Mouse (Mus musculus) stomach, postnatal 0 days (tissue): ENCODE results near the gene Tom1. TPM values are rescaled to one million over a fixed set of nuclear protein-coding genes. Genes with fewer than 3 reads are reported as not detected.

Source experiments
- ATAC-seq: fragments of 200-750 bp; cut with Nextera tagmentation; 2 replicates; pipeline ENCODE4 v1.8.0; 2017; ENCODE audit not compliant: low FRiP score, low TSS enrichment
- DNase-seq: peaks from one replicate; pipeline ENCODE4 v3.0.0-alpha.2; 2016; ENCODE audit warnings: low spot score
- H3K27ac ChIP-seq: fragments of 300-500 bp; sonication (generic); replicated peaks from 2 replicates; pipeline ENCODE4 v1.5.1; 2014; ENCODE audit warnings: mild to moderate bottlenecking, control low read depth
- H3K27me3 ChIP-seq: fragments of 300-500 bp; sonication (generic); 2 replicates; pipeline ENCODE4 v1.6.1; 2014; ENCODE audit warnings: low read length; ENCODE audit not compliant: control insufficient read depth, insufficient read depth
- H3K36me3 ChIP-seq: fragments of 300-500 bp; sonication (generic); 2 replicates; pipeline ENCODE4 v1.6.1; 2014; ENCODE audit warnings: low read length, mixed read lengths; ENCODE audit not compliant: control insufficient read depth, insufficient read depth
- H3K4me1 ChIP-seq: fragments of 300-500 bp; sonication (generic); replicated peaks from 2 replicates; pipeline ENCODE4 v1.6.1; 2014; ENCODE audit warnings: antibody characterized with exemption; ENCODE audit not compliant: control insufficient read depth, insufficient read depth
- H3K4me2 ChIP-seq: fragments of 300-500 bp; sonication (generic); replicated peaks from 2 replicates; pipeline ENCODE4 v1.6.1; 2014; ENCODE audit warnings: low read depth, mild to moderate bottlenecking, control low read depth, moderate library complexity
- H3K4me3 ChIP-seq: fragments of 300-500 bp; sonication (generic); 2 replicates; pipeline ENCODE4 v1.5.1; 2014; ENCODE audit warnings: low read depth, low read length, control low read depth
- H3K9ac ChIP-seq: fragments of 300-500 bp; sonication (generic); 2 replicates; pipeline ENCODE4 v1.6.1; 2014; ENCODE audit warnings: mild to moderate bottlenecking, low read length, control low read depth, mixed read lengths
- H3K9me3 ChIP-seq: fragments of 300-500 bp; sonication (generic); 2 replicates; pipeline ENCODE4 v1.6.1; 2016; ENCODE audit warnings: low read length; ENCODE audit not compliant: control insufficient read depth
- CTCF ChIP-seq: IDR thresholded peaks from 2 replicates; pipeline ENCODE4 v1.5.1; 2016; ENCODE audit warnings: antibody characterized with exemption, low read depth, mild to moderate bottlenecking, moderate library complexity
- EP300 ChIP-seq: optimal IDR thresholded peaks from 2 replicates; pipeline ENCODE3; 2016; ENCODE audit warnings: antibody characterized with exemption
- WGBS: fragments of 180-500 bp; shearing (Covaris S2); extraction: QIAGEN DNeasy Blood & Tissue Kit; methylation state at CpG from one replicate; pipeline ENCODE4 v1.1.7; 2014; 5-methylcytosine and 5-hydroxymethylcytosine counted together
- polyA plus RNA-seq: library from polyadenylated mRNA; unstranded; fragments of >200 nt; fragmentation: Nextera tagmentation; extraction: Ambion mirVana; gene quantifications from 2 replicates; pipeline ENCODE4 v1.2.1, GENCODE M21; 2015

Tom1 gene
- polyA plus RNA-seq, 1 experiment from 2014 or later, result 39.2 TPM

DNA sequence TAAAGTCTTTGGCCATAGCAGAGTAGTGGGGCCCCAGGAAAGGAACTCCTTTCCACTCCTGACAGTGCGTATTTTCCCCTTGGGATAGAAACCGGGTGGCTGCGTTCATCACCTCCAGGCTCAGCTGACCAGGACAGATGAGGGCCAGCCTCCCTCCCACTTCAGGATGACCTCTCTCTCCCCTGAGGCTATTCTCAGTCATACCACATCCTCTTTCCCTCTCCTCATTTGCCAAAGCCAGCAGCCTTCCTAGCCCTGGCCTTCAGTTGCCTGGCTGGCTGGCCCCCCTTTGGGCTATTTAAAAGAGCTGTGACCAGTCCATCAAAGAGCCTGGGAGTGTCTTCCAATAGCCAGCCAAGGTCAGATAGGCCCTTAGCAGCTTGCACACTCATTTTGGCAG lies 29.8 kb downstream of the Tom1 start:
- Histone ChIP-seq H3K27me3 (no peaks in the 10 kb centered on the region), H3K4me1 (no peaks in the 10 kb centered on the region), H3K27ac (no peak overlapping the region), H3K9ac (no peak overlapping the region), H3K4me3 (no peak overlapping the region), H3K9me3 (no peaks in the 10 kb centered on the region), H3K4me2 (no peak overlapping the region), H3K36me3 (peaks cover 8% of the 10 kb centered on the region; the same call in 1 of the 2 replicates)
- ATAC-seq, result no peak
- WGBS, result 70% methylated on average over 3 of the region's 3 CpGs
- no peak for DNase-seq
- no peak for TF ChIP-seq EP300
- TF ChIP-seq CTCF, result no peak

DNA sequence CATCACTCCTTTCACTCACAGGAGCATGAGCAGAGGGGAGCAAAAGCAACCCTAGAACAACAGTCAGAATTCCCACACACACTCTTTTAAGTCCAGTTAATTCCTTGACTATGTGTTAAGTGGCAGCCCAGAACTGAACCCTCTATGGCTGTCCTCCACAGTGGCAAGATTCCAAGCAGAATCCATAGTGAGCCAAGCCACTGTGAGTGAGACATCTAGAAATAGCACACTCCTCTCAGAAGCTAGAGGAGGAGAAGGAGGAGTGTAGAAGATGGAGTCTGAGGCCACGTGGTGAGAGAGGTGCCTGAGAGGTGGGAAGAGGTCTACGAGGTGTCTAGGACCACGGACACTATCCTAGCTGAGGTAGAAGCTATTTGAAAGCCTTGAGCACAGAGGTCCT lies 31.3 kb downstream of the Tom1 start:
- Histone ChIP-seq H3K4me2 (no peak overlapping the region), H3K27ac (no peak overlapping the region), H3K4me1 (no peaks in the 10 kb centered on the region), H3K36me3 (peaks cover 3% of the 10 kb centered on the region; the same call in 1 of the 2 replicates), H3K27me3 (no peaks in the 10 kb centered on the region), H3K4me3 (no peak overlapping the region), H3K9me3 (no peaks in the 10 kb centered on the region), H3K9ac (no peak overlapping the region)
- TF ChIP-seq CTCF (no peak), EP300 (no peak)
- ATAC-seq, result no peak
- no peak for DNase-seq
- 88% methylated on average over 3 of the region's 3 CpGs for WGBS

DNA sequence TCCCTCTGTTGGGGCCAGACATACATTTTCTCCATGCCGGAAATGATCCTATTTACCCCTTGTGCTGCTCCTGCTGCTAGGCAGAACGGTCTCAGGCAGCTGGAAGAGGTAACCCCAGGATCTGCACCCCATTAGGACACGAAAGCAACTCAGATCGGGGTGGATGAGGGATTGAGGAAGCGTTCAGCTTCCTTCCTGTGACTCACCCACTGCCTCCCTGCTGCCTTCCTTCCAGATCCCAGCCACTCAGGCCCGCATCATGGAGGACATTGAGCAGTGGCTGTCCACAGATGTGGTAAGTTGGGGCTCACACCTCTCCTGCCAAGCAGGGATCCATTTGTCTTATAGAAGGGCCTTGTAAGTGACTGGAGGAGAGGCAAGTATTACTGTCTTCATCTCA lies 33.8 kb downstream of the Tom1 start:
- no peaks in the 10 kb centered on the region for H3K27me3 ChIP-seq
- peaks cover 3% of the 10 kb centered on the region; the same call in 1 of the 2 replicates for H3K36me3 ChIP-seq
- H3K27ac ChIP-seq, result no peak overlapping the region
- DNase-seq, result no peak
- H3K4me2 ChIP-seq, result no peak overlapping the region
- H3K4me1 ChIP-seq, result no peaks in the 10 kb centered on the region
- H3K9me3 ChIP-seq, result no peaks in the 10 kb centered on the region
- TF ChIP-seq EP300 (no peak), CTCF (no peak)
- ATAC-seq, result no peak
- 70% methylated on average over 6 of the region's 6 CpGs for WGBS
- H3K4me3 ChIP-seq, result no peak overlapping the region
- no peak overlapping the region for H3K9ac ChIP-seq

DNA sequence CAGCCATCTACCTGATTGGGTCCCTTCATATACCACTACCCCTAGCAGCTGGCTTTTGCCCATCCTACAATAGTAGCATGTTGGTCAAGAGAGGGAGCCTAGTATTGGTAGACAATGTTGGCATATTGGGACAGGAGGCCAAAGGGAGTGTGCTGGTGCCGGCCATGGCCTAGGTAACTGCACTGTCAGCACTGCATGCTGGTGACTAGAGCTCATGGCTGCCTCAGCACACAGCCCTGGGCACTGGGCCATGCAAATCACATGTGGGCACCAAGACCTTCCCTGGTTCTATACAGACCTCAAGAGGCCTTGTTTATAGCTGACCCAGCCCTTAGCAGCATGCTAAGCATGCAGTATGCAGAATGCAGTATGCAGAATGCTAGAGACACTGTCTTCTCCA lies 36.8 kb downstream of the Tom1 start:
- Histone ChIP-seq H3K9ac (no peak overlapping the region), H3K36me3 (no peaks in the 10 kb centered on the region; the same call in 1 of the 2 replicates), H3K4me3 (no peak overlapping the region), H3K27ac (no peak overlapping the region), H3K4me2 (no peak overlapping the region), H3K27me3 (no peaks in the 10 kb centered on the region), H3K4me1 (no peaks in the 10 kb centered on the region), H3K9me3 (no peaks in the 10 kb centered on the region)
- TF ChIP-seq CTCF (no peak), EP300 (no peak)
- ATAC-seq (no peak; the same call in 1 of the 2 replicates), DNase-seq (no peak)
- 81% methylated on average over 1 of the region's 1 CpGs for WGBS

DNA sequence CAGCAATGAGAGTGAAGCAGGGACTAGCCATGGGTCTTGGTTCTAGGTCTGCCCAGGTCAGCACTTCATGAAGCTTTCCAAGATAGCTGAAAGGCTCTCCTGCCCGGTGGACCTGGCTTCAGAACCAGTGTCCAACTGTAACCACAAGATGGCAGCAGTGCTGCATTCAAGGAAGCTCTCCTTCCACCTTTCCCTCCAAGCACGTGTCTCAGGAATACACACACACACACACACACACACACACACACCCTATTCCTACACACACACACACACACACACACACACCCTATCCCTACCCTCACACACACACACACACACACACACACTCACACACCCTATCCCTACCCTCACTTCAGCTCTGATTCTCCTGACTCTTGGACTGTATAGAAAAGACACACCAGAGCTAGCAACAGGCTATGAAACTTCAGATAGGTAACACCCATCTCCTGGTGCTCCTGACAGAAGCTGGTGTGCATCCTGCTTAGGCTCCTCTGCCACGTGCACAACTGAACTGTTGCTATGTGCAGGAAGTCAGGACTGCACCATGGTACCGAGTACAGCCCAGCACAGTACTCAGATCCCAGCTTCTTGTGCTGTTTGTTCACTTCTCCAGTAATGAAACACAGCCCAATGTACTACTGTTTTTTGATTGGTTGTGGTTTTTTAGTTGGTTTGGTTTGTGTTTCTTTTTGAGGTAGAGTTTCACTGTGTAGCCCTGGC lies 38.3 kb downstream of the Tom1 start:
- TF ChIP-seq CTCF, result peak; percentile 98
- TF ChIP-seq EP300, result no peak

DNA sequence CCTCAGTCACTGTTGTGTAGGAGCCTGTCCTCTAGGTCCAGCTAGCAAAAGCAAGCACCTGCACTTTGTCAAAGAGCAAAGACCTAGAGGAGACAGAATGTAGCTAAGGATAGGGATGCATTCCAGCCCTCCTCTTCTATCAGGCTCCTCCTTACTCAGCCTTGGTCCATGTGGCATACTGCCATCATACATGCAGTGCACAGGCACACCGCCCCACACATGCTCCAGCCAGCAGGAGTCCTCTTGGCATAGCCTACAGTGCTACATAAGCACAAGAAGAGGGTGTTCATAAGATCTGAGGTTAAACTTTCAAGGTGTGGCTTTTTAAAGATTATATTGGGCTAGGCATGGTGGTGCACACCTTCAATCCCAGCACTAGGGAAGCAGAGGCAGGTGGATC lies 41.4 kb downstream of the Tom1 start:
- Histone ChIP-seq H3K9me3 (no peaks in the 10 kb centered on the region), H3K36me3 (no peaks in the 10 kb centered on the region), H3K4me1 (no peaks in the 10 kb centered on the region), H3K27ac (no peak overlapping the region), H3K9ac (no peak overlapping the region), H3K4me3 (no peak overlapping the region), H3K27me3 (no peaks in the 10 kb centered on the region), H3K4me2 (no peak overlapping the region)
- ATAC-seq (no peak), DNase-seq (no peak)
- 64% methylated on average over 1 of the region's 1 CpGs for WGBS
- TF ChIP-seq EP300, result no peak
- TF ChIP-seq CTCF, result peak; percentile 28; the same call in 1 of the 2 replicates

More for the DNA sequence above, 38.3 kb downstream of the Tom1 start:
- Histone ChIP-seq H3K4me2 (no peak overlapping the region), H3K27me3 (no peaks in the 10 kb centered on the region), H3K9me3 (no peaks in the 10 kb centered on the region), H3K9ac (no peak overlapping the region), H3K27ac (no peak overlapping the region), H3K4me3 (no peak overlapping the region), H3K4me1 (no peaks in the 10 kb centered on the region), H3K36me3 (no peaks in the 10 kb centered on the region; the same call in 1 of the 2 replicates)
- ATAC-seq, result peak; percentile 74
- DNase-seq, result peak; percentile 86
- 19% methylated on average over 4 of the region's 4 CpGs for WGBS
